Comparison of ENCODE assay signal across 8 mouse cellular contexts in genomic region chr9:24695700-24696404, GRCm38 (mm10). TPM values are rescaled to one million over a fixed set of nuclear protein-coding genes. Genes with fewer than 3 reads are reported as not detected.
A peak's percentile ranks its signal among the peaks of the same experiment; 100 is the strongest.
DNase-seq lines count a peak whose midpoint lies in the region; ATAC-seq and TF ChIP-seq lines count a peak whose summit lies in the region.

TSS of gene Dpy19l2 (minus strand) at chr9:24696293.

- peak; percentile 91 for TF ChIP-seq POLR2A in testis, adult 2 months (IDR thresholded peaks at IDR 0.05; ENCODE audit: control insufficient read depth, low read depth, low read length)
- no peak for TF ChIP-seq POLR2A in cerebellum, adult 2 months (IDR thresholded peaks at IDR 0.05; ENCODE audit: borderline replicate concordance, insufficient read depth, low read length)

- WGBS in heart, embryonic 11.5 days (ENCODE audit: insufficient replicate concordance) = 1% methylated on average over 45 of the region's 45 CpGs
- 2% methylated on average over 45 of the region's 45 CpGs for WGBS in cerebellum, adult 2 months

- peak within 1 kb of the TSS; percentile 44 for H3K4me3 ChIP-seq in heart, embryonic 11.5 days (ENCODE audit: low read depth, low read length)
- peak within 1 kb of the TSS; percentile 80 for H3K4me3 ChIP-seq in testis, adult 2 months (ENCODE audit: control insufficient read depth, low read depth, low read length)
- no peak within 1 kb of the TSS for H3K4me3 ChIP-seq in cerebellum, adult 2 months (replicated peaks; ENCODE audit: insufficient read depth, low read depth, low read length)

- no peaks in the 10 kb centered on the region for H3K36me3 ChIP-seq in heart, embryonic 11.5 days (ENCODE audit: control insufficient read depth, insufficient read depth, low read length)
- no peaks in the 10 kb centered on the region for H3K36me3 ChIP-seq in testis, adult 2 months (ENCODE audit: control insufficient read depth, insufficient read depth, low read length)

- H3K27ac ChIP-seq in heart, embryonic 11.5 days (ENCODE audit: low read depth, low read length) = no peak within 1 kb of the TSS
- peak within 1 kb of the TSS; percentile 88 for H3K27ac ChIP-seq in testis, adult 2 months (ENCODE audit: control insufficient read depth, insufficient read depth, low read depth, low read length)
- H3K27ac ChIP-seq in cerebellum, adult 2 months (ENCODE audit: insufficient read depth, low read length) = no peak within 1 kb of the TSS

- H3K9ac ChIP-seq in heart, embryonic 11.5 days (ENCODE audit: low read depth, low read length) = peak within 1 kb of the TSS; percentile 44

- no peaks in the 10 kb centered on the region for H3K27me3 ChIP-seq in heart, embryonic 11.5 days (ENCODE audit: control insufficient read depth, insufficient read depth, low read length)
- no peaks in the 10 kb centered on the region for H3K27me3 ChIP-seq in testis, adult 2 months (ENCODE audit: control insufficient read depth, insufficient read depth, low read length)
- H3K27me3 ChIP-seq in cerebellum, adult 2 months (ENCODE audit: control insufficient read depth, insufficient read depth, low read length) = no peaks in the 10 kb centered on the region

- ATAC-seq in heart, embryonic 11.5 days (replicated peaks; ENCODE audit: insufficient number of reproducible peaks, low FRiP score, low TSS enrichment) = peak; percentile 81

- H3K9me3 ChIP-seq in heart, embryonic 11.5 days (replicated peaks; ENCODE audit: control insufficient read depth, low read length) = no peaks in the 10 kb centered on the region

- peak within 1 kb of the TSS; percentile 95 for H3K4me2 ChIP-seq in heart, embryonic 11.5 days

- H3K4me1 ChIP-seq in heart, embryonic 11.5 days (ENCODE audit: control insufficient read depth, insufficient read depth, low read length) = no peaks in the 10 kb centered on the region; the same call in 1 of the 2 replicates
- H3K4me1 ChIP-seq in testis, adult 2 months (ENCODE audit: control insufficient read depth, insufficient read depth, low read length) = peaks cover 8% of the 10 kb centered on the region
- H3K4me1 ChIP-seq in cerebellum, adult 2 months (ENCODE audit: control insufficient read depth, insufficient read depth, low read length) = peaks cover 6% of the 10 kb centered on the region; the same call in 1 of the 2 replicates

- no peak for DNase-seq in heart, adult 9 months (ENCODE audit: low spot score in 2 of 2)
- DNase-seq in brain, embryonic 18.5 days (ENCODE audit: low read depth, low spot score) = peak; percentile 10
- DNase-seq in frontal cortex, postnatal 25 days (ENCODE audit: low spot score in 2 of 2) = peak; percentile 4 to 13
- peak; percentile 28 to 39 for DNase-seq in layer of hippocampus, postnatal 10 days (ENCODE audit: low spot score in 2 of 2)
- peak; percentile 75 for DNase-seq in mesoderm, embryonic 11.5 days (ENCODE audit: low read depth, low spot score)
- no peak for DNase-seq in cerebellum, adult 2 months

- no peak for TF ChIP-seq CTCF in testis, adult 2 months (IDR thresholded peaks at IDR 0.05; ENCODE audit: control insufficient read depth, insufficient read depth, insufficient replicate concordance, low read depth, low read length)
- no peak for TF ChIP-seq CTCF in cerebellum, adult 2 months (IDR thresholded peaks at IDR 0.05; ENCODE audit: borderline replicate concordance, insufficient read depth, low read depth, low read length)

RNA-seq across cellular contexts. Expression of gene Dpy19l2, which starts in this region (rescaled TPM):
- polyA plus RNA-seq in heart, embryonic 11.5 days (2014; fragmentation: Nextera tagmentation; extraction: Ambion mirVana) = 0.15 and 0.23 TPM in 2 replicates
- total RNA-seq in layer of hippocampus, postnatal 10 days (2021) = under 1 TPM; 0.71 to 0.75 TPM
- 59.6 and 68.8 TPM in 2 replicates for polyA plus RNA-seq in testis, adult 2 months (2012; rRNA removed)
- polyA plus RNA-seq in cerebellum, adult 2 months (2012; rRNA removed) = 0.05 TPM in 1 of 2 replicates, not detected in the other

Comparison
In these comparisons a context has a peak if more than half of its experiments do, and no peak if none do; other contexts are left out.
1. RNA of gene Dpy19l2 (polyA plus RNA-seq): 59.6 to 68.8 TPM in testis, adult 2 months; 0.15 to 0.23 TPM in heart, embryonic 11.5 days and 0.05 TPM in cerebellum, adult 2 months; every median in the first group is over 10 times any median in the second.
2. Peak in ATAC-seq, H3K4me3 ChIP-seq, H3K9ac ChIP-seq and H3K4me2 ChIP-seq in heart, embryonic 11.5 days; RNA of the gene not detected or under 1 TPM.
3. Peak in DNase-seq in layer of hippocampus, postnatal 10 days; RNA of the gene not detected or under 1 TPM.
4. DNase-seq: peak in brain, embryonic 18.5 days (single experiment), frontal cortex, postnatal 25 days (2 of 2) and mesoderm, embryonic 11.5 days (single experiment); none in heart, adult 9 months (0 of 2) and cerebellum, adult 2 months (0 of 2).